Mouse (Mus musculus) c-Kit-positive CD71-negative TER-119-negative erythroid progenitor cells, embryonic 14.5 days (primary cell): ENCODE measurements around the gene Rnpepl1.

ENCODE experiments used
- DNase-seq: peaks from one replicate; pipeline ENCODE4 v3.0.0-alpha.2; 2013; ENCODE audit warnings: low read depth

Gene Rnpepl1

DNA sequence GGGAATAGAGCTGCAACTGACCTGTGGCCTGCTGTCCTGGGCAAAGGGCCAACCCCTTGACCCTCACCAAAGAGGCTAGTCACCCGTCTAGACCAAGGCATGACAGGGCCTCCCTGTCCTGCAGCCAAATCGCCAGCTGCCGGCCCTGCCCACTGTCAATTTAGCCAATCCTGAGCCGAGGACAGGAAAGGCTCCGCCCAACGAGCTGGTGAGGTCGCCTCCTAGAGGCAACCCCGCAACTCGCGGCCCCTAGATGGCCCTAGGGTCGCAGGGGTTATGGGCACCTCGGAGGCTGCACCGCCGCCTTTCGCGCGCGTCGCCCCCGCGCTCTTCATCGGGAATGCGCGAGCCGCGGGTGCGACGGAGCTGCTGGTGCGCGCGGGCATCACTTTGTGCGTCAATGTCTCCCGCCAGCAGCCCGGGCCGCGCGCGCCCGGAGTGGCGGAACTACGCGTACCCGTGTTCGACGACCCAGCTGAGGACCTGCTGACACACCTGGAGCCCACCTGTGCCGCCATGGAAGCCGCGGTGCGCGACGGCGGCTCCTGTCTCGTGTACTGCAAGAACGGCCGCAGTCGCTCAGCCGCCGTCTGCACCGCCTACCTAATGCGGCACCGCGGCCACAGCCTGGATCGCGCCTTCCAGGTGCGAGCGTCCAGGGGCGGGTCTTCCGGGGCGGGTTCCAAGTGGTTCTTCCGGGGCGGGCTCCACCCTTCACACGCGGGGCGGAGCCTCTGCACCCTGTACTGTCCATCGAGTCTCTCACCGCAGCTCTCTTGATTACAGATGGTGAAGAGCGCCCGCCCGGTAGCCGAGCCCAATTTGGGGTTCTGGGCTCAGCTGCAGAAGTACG lies 3.6 kb upstream of the Rnpepl1 start, which contains the start of gene Dusp28:
Gene Dusp28, plus strand, starts transcription at position 203 of the 853 bp plus-strand sequence.
- DNase-seq: peak; percentile 68

DNA sequence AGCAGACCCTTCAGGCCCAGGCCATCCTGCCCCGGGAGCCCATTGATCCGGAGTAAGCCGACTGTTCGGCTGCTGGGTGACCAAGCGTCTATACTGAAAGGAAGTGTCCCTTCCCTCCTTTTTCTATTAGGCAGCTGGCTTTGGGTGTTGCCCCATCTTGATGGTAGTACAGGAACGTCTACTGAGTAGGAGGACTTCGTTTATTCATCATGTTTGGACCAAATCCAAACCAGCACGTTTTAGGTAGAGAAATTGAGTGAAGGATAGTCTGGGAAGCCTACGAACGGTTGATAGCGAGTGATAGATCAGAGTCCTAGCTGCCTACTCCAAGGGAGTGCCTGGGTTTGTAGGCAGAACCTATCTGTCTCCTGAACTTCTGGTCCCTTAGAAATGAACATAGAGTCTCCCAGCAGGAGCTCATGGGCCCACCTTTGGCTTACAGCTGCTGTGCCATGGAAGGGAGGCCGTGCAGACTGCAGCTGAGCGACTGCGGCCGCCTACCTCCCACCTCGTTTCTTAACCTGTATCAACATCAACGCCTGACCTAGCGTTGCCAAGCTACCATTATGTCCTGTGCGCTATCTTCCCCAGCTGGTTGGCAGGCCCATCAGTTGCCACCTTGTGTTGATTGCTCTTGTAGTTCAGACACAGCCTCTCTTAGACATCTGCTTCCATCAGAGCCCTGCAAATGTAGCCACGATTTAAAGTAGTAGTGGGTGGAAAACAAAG lies 2.8 kb upstream of the Rnpepl1 start:
- no peak for DNase-seq

DNA sequence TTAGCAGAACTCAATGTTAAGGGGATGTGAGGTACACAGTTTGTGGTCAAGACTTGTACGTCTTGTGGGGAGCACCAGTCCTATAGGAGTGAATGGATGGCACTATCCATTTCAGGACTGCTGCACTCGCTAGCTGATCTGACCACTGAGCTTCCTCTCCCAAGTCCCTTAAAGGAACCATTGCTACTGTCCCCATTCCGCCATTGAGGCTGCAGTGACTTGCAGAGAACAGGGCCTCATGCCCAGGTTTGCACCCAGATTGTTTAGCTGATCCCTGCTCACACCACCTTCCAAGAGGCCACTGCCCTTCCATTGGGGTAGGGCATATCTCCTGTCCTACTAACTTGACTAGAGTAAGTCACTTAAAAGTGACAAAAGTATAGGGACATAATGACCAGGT lies 1.9 kb upstream of the Rnpepl1 start:
- DNase-seq: no peak

DNA sequence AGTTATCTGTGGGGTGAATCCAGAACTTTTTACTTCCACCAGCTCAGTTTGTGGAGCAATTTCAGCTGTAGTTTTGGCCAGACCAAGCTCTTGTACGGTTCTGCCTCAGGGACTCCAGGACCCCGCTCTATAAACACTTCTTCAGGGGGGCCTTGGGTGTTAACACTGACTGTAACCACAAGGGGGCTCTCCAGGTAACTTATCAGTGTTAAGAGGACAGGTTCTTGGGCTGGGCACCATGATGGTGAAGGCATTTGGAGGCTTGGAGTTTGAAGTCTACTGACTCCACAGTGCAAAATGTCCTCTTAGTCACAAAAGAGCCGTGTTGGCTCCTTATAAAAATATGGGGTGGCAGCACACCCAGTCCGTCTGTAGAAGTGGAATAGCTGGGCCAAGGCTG lies 1.5 kb upstream of the Rnpepl1 start:
- no peak for DNase-seq

DNA sequence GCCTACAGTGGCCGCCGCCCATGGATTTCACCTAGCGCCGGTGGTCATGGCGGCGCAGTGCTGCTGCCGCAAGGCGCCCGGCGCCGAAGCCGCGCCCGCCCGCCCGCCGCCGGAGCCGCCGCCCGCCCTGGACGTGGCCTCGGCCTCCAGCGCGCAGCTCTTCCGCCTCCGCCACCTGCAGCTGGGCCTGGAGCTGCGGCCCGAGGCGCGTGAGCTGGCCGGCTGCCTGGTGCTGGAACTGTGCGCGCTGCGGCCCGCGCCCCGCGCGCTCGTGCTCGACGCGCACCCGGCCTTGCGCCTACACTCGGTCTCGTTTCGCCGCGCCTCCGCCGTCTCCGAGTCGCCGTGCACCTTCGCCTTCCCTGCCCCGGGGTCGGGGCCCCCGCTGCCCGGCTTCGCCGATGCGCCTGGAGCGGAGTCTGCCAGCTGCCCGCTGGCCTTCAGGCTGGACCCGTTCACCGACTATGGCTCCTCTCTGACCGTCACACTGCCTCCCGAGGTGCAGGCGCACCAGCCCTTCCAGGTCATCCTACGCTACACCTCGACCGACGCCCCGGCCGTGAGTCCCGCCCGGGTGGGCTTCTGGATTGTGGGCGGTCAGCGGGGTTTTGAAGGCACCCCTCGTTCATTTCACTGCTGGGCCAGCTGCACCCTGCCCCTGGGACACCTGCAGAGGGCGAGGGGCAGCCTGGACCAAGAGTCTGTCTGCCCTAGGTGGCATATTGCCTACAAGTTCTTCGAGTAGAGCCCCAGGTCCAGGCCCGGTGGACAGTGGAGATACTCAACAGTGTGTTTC lies 540 bp downstream of the Rnpepl1 start:
- DNase-seq: no peak

DNA sequence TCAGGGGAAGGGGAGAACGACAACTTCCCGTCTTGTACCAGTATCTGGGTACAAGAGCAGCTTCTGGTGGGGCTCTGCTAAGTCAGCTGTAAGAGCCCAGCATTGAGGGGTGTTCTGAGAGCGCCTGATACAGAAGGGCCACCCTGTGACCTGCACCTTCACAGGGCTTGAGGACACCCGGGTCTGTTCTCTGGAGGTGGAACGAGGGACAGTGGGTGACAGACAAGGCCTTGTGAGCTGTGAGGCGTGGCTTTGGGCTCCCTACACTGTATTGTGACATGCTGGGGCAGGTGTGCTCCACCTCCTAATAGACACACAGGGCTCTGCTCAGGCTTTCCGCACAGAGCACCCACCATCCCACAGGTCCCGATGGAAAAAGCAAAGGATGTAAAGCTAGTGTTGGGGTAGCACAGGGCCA lies 1.1 kb downstream of the Rnpepl1 start:
- DNase-seq: no peak

DNA sequence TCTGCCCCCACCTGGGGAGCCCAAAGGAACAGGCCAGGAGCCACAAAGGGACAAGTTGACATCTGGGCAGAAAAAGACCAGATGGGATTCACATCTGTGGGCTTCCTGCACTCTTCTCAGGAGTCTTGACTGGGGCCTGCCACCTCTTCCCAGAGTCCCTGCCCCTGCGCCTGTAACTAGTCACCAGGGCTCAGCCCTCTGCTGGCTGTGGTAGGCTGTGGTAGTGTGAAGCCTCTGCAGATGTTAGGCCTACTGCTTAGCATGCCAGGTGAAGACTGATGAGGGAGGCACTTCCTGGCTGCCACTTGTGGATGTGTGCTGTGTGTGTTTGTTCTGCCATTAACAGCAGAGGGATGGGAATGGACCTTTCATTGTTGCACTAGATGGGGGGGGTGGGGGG lies 1.7 kb downstream of the Rnpepl1 start:
- DNase-seq: no peak

DNA sequence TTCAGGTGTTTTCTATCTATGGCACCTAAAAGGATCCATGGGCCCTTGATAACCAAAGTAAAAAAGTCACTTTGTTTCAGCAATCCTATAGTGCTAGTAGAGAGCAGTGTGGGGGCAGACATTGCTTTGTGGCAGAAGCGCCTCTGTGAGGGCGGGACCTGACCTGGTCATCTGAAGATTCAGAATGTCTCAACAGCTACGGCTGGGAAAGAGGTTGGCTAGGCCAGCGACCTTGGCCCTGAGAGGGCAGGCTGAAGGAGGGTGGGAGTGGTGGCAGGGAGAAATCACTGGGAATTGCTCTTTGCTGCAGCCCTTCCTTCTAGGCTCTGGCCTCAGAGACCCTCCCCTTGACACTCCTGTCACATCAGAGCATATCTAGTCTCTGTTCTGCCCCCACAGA lies 3.7 kb downstream of the Rnpepl1 start:
- no peak for DNase-seq

DNA sequence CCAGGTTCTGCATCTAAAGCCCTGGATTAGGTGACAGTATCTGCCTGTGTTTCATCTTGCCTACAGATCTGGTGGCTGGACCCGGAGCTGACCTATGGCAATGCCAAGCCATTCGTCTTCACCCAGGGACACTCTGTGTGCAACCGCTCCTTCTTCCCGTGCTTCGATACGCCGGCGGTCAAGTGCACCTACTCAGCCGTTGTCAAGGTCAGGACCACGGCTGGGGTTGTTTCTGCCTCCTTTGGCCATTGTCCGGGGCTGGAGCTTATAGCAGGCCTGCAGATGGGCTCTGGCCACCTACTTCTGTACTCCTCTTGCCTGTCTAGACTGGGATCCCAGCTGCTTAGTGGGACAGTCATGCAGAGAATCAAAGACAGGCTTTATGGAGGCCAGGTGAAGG lies 4.4 kb downstream of the Rnpepl1 start:
- no peak for DNase-seq

DNA sequence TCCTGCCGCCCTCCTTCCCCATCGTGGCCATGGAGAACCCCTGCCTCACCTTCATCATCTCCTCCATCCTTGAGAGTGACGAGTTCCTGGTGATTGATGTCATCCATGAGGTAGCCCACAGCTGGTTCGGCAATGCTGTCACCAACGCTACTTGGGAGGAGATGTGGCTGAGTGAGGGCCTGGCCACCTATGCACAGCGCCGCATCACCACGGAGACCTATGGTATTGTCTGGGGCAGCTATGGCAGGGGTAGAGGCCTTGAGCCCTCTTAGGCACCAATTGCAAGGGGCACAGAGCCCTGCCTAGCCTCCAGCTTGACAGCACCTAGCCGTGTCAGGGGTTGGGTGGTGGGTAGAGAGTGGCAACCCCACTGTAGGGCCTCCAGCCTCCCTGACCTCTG lies 6.1 kb downstream of the Rnpepl1 start:
- DNase-seq: no peak

DNA sequence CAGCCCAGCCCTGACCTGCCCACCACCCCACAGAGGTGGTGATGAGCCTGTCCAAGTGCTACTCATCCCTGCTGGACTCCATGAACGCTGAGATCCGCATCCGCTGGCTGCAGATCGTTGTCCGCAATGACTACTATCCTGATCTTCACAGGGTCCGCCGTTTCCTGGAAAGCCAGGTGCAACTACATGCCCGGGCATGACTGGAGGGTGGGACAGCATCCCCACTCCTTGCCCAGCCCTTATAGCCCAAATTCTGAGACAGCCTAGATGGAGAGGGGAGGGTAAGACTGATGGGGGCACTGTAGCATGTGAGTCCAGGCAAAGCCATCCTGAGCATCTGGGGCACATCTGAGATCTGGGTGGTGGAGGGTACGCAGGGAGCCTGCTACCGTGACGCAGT lies 8.6 kb downstream of the Rnpepl1 start:
- DNase-seq: no peak

DNA sequence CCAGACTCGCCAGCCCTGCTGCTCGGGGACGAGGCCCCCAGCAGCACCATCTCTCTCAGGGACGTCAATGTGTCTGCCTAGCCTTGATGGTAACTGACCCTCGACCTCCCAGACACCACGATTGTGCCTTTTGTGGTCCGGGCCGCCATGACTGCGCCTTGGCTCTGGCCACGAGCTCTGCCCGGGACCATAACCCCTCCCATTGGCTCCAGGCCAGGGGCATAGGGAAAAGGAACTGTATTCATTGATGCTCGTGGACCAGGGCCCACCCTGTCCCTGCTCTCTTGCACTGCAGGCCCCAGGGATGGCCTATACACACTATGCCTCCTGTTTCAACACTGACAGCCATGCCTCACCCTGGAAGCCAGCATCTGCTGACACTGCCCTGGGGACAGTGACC lies 9.2 kb downstream of the Rnpepl1 start:
- DNase-seq: no peak

DNA sequence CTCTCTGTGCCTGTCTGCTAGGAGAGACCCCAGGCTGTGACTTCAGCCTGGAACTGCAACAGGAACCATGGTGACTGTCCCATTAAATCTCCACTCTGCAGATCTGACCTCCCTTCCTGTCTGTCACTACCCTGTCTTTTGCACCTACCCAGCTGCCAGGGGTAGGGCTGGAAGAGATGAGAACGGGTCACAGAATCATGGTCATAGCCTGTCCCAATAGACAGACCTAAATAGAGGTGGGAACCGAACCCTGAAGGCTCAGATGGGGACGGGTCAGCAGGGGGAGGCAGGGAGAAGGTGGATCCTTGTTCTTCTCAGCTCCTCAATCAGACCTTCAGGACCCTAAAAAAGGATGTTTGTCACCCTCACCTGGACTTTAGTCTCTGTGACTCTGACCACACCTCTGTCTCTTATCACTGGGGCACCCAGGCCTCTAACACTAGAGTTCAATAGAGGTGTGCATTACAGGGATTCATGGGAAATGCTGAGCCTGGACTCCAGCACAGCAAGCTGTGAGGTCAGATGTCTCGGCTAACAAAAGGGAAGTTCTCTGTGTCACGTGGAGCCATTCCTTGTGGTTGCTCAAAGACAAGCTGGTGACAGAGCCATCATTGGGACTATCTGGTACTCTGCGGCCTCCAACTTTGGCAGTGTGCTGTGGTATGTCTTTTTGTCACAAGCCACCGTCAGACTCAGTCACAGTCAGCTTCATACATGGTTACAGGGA lies 10.1 kb downstream of the Rnpepl1 start:
- DNase-seq: no peak

DNA sequence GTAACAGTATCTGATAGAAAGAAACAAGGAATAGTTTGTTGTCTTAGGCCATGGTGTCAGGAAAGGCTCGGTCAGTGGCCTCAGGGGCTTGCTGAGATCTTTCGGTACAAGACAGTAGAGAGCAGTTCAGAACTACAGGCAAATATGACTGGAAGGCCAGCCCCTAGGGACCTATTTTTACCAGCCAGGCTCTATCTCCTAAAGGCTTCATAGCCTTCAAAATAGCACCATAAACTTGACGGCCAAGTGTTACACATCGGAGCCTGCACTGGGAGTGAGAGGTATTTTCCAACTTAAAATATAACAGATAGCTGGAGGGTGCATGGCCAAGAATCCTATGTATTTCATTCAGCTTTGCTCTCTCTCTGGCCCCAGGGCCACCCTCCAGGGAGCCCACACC lies 10.9 kb downstream of the Rnpepl1 start:
- no peak for DNase-seq

DNA sequence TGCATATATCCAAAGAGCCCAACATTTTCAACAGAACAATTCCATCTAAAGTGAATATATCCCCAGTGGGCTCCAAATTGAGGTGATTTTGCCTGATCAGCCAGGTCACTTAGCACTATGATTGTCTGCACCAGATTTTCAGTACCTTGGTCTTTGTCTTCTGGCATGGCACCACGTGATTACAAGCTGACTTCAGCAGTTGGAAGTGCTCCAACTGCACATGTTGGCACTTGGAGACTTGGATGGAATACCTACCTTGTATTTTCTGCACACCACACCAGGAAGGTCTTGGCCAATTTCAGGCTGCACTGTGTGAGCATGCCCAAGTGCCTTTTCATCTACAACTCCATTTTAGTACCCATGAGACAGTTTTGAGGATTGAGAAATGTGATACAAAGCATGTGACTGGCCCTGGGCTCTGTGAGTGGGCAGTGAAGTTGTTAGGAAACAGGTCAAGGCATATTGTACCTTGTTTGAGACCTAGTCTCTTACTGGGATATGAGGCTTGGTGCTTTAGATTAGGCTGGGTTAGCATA lies 19.7 kb downstream of the Rnpepl1 start:
- no peak for DNase-seq

DNA sequence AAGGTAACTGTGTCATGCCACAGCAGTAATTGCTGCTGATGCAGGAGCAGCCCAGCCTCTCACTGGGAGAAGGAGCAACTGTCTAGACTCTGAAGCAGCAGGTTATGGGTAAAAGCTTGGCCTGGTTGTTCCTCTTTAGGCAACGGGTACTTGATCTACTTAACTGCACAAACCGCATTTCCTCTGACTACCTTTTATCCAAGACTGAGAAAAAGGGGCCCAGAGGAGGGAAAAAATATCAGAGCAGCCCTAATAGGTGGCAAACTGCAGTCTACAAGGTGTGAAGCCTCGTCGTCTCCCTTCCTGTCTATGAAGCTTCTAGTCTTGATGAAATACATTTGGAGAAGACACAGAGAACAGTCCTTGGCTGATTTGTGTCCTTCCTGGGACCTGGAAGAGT lies 23.0 kb downstream of the Rnpepl1 start:
- no peak for DNase-seq

DNA sequence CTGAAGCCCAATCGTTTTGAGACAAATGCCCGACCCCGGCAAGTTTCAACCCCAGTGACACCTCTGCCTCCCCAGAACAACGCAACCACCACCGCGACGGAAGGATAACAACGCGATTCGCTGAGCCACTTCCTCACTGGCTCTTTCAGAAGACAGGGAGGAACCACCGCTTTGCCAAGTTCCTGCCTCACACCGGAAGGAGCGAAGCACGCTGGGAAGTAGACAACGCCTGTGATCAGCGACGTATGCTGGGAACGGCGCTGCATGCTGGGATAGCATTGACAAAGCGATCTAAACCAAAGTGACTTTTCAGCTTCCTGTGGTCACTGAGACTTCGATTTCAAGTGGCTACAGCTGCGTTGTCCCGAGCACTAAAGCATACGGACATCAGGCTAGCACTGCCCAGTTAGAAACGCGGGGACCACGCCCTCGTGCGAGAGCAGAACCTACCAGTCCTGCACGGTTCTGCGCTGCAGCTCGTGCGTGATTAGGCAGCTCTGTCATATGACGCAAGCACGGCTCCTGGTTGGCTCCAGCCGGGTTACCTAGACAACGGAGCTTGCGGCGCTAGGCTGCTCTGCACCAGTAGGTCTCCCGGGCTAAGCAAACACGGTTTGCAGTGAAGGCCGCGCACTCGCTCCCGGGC lies 23.7 kb downstream of the Rnpepl1 start, which contains the start of gene Capn10:
Gene Capn10, plus strand, starts transcription at position 195 of the 646 bp plus-strand sequence.
- DNase-seq: peak; percentile 87

DNA sequence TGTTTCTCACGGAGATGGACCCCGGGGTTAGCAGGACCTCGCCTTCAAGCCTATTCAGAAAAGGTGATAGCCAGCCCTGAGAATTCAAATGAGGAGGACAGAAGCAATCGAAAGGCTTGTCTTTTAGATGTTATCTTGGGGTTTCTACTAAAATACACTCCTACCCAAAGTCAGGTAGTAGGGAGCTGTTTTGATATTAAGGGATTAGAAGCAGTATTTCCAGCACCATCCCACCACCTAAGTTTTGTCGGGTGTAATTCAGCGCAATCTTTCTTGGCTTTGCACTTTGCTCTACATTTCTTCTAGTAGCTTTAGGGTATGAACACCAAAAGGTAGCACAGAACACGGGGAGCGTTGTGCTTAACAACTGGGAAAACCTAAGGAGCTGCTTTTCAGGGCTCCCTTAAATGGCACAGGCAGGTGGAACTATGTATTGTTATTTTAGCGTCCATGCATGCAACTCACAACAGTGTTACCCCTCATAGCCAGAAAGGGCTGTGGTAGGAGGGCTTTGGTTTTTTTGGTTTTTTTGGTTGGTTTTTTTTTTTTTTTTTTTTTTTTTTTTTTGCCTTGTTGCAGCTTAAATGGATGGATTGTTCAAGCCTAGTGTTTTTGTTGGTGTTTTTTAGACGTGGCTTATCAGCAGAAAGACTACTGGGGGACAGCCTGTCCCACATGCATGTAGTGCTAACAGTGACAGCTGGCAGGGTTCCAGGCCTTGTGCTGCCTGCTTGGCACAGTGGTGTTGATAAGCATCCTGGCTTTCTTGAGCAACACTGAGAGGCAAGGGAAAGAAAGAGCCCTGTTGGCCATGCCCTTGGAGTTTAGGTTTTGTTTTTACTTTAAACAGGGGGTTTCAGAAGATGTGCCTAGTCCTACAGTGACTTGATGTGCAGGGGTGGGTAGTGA lies 24.7 kb downstream of the Rnpepl1 start:
- no peak for DNase-seq

DNA sequence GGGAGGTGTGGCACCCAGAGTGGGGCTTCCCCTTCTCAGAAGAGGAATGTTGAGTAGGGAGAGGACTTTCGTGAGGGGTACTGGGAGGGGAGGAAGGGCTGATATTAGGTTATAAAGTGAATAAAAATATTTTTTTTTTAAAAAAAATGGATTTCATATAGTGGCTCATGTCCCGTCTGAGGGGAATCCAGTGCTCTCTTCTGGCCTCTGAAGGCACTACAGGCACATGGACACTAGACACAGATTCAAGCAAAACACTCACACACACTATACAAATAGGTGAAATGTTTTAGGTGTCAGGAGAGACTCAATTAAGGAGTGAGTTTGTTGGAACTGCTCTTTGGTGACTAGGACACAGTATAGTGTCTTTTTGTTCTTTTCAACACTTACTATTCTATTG lies 25.4 kb downstream of the Rnpepl1 start:
- no peak for DNase-seq

DNA sequence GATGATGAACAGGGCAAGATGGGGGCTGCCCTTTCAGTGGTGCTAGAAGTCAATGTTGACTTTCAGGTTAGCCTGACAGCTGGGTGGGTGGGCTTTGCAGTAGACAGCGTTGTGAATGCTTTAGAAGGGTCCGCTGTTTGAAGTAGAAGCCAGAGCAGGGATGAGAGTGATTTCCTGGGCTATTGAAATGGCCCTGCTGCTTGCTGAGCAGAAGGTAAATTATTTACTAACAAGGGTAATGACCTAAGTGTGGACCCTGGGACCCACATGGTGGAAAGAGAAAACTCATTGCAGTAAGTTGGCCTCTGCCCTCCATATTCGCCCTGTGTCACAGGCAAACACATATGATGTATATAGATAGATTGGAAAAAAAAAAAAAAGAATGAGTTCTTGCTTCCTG lies 25.9 kb downstream of the Rnpepl1 start:
- DNase-seq: no peak
